Mouse (Mus musculus) liver, embryonic 14.5 days (tissue): ENCODE measurements around the gene Usp34.

ENCODE experiments used
- CTCF ChIP-seq: IDR thresholded peaks from 2 replicates; pipeline ENCODE4 v1.5.1; 2016; ENCODE audit warnings: antibody characterized with exemption, low read depth, control low read depth
- EP300 ChIP-seq: IDR thresholded peaks from 2 replicates; pipeline ENCODE4 v1.6.1; 2016; ENCODE audit warnings: antibody characterized with exemption, low read depth

- no peak for TF ChIP-seq CTCF
- TF ChIP-seq EP300: no peak
These were observed 190.0 kb downstream of the Usp34 start for GRCm38 (mm10) chr11:23496661-23497060.
